Mouse (Mus musculus) 3134 (cell line): ENCODE measurements around the gene Olfr1318.

Experiments
- DNase-seq: peaks from one replicate; pipeline ENCODE4 v3.0.0-alpha.2; 2011; ENCODE audit warnings: low spot score; ENCODE audit not compliant: insufficient read length; ENCODE audit errors: extremely low read depth

Olfr1318 gene

GRCm38 (mm10) chr2:112153898-112154297 lies at the start of gene Olfr1318:
Gene Olfr1318, plus strand, starts transcription at chr2:112154198.
- DNase-seq: no peak

DNA sequence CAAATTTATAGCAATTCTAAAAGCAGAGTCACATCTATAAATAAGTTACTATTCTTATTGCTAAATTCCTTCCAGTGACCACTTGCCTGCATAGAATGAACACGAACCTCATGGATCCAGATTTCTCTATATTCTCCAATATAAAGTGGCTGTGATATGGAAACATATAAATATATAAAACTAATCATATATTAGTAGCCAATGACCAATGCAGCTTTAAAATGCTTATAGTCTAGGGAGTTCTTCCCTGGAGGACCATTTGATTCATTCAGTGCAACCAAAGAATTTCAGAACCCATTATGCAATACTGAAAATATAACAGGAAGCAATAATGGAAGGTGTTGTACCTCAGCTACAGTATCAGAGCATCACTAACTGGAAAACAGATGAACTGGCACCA lies 38.7 kb upstream of the Olfr1318 start, which contains the start of gene Olfr1315-ps1:
Olfr1315-ps1 (minus strand) TSS at position 101 of the 400 bp plus-strand sequence.
- no peak for DNase-seq

DNA sequence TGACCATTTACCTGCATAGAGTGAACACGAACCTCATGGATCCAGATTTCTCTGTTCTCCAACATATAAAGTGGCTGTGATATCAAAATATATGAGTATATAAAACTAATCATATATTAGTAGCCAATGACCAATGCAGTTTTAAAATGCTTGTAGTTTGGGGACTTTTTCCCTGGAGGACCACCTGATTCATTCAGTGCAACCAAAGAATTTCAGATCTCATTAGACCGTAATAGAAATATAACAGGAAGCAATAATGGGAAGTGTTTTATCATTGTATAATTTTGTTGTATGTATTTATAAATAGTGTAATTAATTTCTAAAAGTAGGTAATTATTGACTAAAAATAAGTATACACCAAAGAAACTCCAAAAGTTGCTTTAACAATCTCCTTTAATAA lies 19.1 kb upstream of the Olfr1318 start, which contains the start of gene Olfr1316:
Olfr1316 (minus strand) TSS at position 101 of the 400 bp plus-strand sequence.
- DNase-seq: no peak

- DNase-seq: no peak
Observed at GRCm38 (mm10) chr2:112140029-112140428, 14.0 kb upstream of the Olfr1318 start, which contains the start of gene Olfr1317. Gene Olfr1317, plus strand, starts transcription at chr2:112140329.

GRCm38 (mm10) chr2:112196859-112197258 lies 42.9 kb downstream of the Olfr1318 start:
- DNase-seq: no peak

- no peak for DNase-seq
Observed at GRCm38 (mm10) chr2:112203056-112203455, 49.1 kb downstream of the Olfr1318 start.
